Mouse (Mus musculus) adrenal gland, postnatal 4 days (tissue): Measurements from ENCODE around the gene Slc26a1. TPM values are rescaled to one million over a fixed set of nuclear protein-coding genes. Genes with fewer than 3 reads are reported as not detected.

Experiments used
- DNase-seq, 2 experiments: peaks; one replicate each; pipeline ENCODE4 v3.0.0; 2021 to 2022; ENCODE audit warnings: low spot score in 2 of 2, mixed read lengths in 2 of 2
- total RNA-seq, 2 experiments: library from RNA; stranded (reverse); gene quantifications; 2 replicates each; pipeline ENCODE4 v1.2.3; 2021

Gene Slc26a1
- total RNA-seq, 2 experiments from 2014 or later = 3.2 to 8.1 TPM

DNA sequence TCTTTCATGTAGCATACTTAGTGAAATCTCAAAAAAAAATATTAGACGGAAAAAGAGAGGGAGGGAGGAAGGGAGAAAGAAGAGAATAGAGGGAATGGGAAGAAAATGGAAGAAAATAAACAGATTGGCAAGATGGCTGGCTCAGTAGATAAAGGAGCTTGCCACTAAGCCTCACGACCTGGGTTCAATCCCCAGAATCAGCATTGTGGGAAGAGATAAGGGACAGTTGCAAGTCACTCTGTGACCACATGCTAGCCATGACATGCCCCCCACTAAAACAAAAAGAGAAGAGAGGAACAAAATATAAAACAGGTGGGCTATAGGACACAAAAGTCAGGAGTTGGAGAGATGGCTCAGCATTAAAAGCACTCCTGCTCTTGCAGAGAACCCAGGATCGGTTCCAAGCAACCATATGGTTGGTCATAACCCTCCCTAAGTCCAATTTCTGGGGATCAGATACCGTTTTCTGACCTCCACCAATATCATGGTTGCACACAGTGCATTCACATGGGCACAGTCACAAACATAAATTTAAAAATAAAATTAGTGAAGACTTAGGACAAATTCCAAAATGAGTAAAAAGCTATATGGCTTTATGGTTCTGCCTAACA, 49.2 kb downstream of the Slc26a1 start:
- DNase-seq = no peak

GRCm38 (mm10) chr5:108621870-108622269, 53.5 kb downstream of the Slc26a1 start:
- DNase-seq = no peak

Other genes starting within 250 kb of the Slc26a1 start
- 100 to 1,000 TPM; 291 to 308 TPM for gene Atp5k, start 241.1 kb downstream of the Slc26a1 start, total RNA-seq
- 1 to 10 TPM; 2.3 to 2.4 TPM for gene Mfsd7a, start 226.7 kb downstream of the Slc26a1 start, total RNA-seq
- gene Pcgf3, start 214.3 kb downstream of the Slc26a1 start, total RNA-seq = 10 to 100 TPM; 57.1 to 57.6 TPM
- 10 to 100 TPM in 1 of 2 experiments, 1 to 10 TPM in 1; 8.7 to 13.1 TPM for gene Cplx1, start 125.5 kb downstream of the Slc26a1 start, total RNA-seq
- 10 to 100 TPM; 88.6 to 95.3 TPM for gene Gak, start 45.8 kb downstream of the Slc26a1 start, total RNA-seq
- 10 to 100 TPM; 28.0 to 30.1 TPM for gene Tmem175, start 45.8 kb downstream of the Slc26a1 start, total RNA-seq
- gene Idua, start 15.2 kb downstream of the Slc26a1 start, total RNA-seq = 10 to 100 TPM; 17.7 to 17.8 TPM
- gene Dgkq, start 5.9 kb downstream of the Slc26a1 start, total RNA-seq = 10 to 100 TPM; 26.2 to 29.4 TPM
- gene Fgfrl1, start 16.8 kb upstream of the Slc26a1 start, total RNA-seq = 10 to 100 TPM; 42.7 to 49.6 TPM
- gene Rnf212, start 99.4 kb upstream of the Slc26a1 start, total RNA-seq = not detected
- 1 to 10 TPM in 1 of 2 experiments, not detected in 1; 4.0 TPM for gene Tmed11, start 119.8 kb upstream of the Slc26a1 start, total RNA-seq
- not detected for gene Vmn2r8, start 133.3 kb upstream of the Slc26a1 start, total RNA-seq
- gene Vmn2r9, start 177.0 kb upstream of the Slc26a1 start, total RNA-seq = not detected